Mouse (Mus musculus): ENCODE data around the gene Gm37240. TPM values are rescaled to one million over a fixed set of nuclear protein-coding genes. Genes with fewer than 3 reads are reported as not detected.
"Not testable (repeated sequence)": the region's sequence is repeated elsewhere in the genome, so short reads cannot be mapped to it uniquely, and the experiment has no call there.

Gm37240 gene
- polyA plus RNA-seq, 1 experiment from 2014 or later, result 0.48 TPM

DNA sequence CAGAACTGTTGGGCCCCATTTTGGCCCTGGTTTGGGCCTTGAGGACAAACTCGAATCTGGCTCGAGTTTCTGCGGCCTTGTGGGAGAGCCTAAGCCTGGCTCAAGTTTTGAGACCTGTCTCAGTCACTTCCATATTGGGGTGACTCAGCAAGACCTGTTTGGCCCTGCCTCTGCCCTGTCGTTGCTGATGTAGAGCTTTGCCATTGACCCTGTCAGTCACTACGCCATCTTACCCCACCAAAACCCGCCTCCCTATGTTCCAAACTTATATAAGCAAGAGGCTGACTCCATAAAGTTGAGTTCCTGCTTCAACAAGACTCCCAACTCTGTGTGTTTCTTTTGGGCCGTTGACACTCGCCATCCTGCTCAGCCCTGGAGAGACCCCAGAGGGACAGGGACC, 314.8 kb downstream of the Gm37240 start:
- H3K4me1 ChIP-seq; H3K4me3 ChIP-seq; H3K9ac ChIP-seq; H3K9me3 ChIP-seq (replicated peaks); H3K4me2 ChIP-seq; ATAC-seq; H3K27ac ChIP-seq; H3K27me3 ChIP-seq; H3K36me3 ChIP-seq (ENCODE audit: poor library complexity, severe bottlenecking): not testable (repeated sequence)
- WGBS, result 91% methylated on average over 8 of the region's 8 CpGs

DNA sequence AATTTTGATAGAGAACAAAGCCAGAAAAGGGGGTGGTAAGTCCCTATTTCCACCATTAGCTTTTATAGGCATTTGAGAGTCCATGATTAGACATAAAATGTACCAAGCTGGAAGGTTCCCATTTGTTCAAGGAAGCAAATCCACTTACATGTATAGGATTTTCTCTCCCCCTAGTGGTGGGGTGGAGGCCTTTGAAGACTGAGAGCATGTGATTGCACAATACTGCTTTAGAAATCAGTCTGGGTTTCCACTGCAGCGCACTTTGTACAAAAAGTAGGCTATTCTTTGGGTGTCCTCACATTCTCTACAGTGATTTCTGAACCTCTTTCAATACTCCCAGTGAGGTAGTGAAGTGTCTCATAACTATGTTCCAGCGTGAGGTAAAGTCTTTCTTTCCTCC, 316.0 kb downstream of the Gm37240 start:
- H3K4me3 ChIP-seq, result no peak overlapping the region
- H3K9me3 ChIP-seq (replicated peaks), result no peaks in the 10 kb centered on the region
- H3K36me3 ChIP-seq (ENCODE audit: poor library complexity, severe bottlenecking), result no peaks in the 10 kb centered on the region
- 42% methylated on average over 2 of the region's 2 CpGs for WGBS
- ATAC-seq, result no peak
- peaks cover 4% of the 10 kb centered on the region; the same call in 1 of the 2 replicates for H3K4me1 ChIP-seq
- H3K9ac ChIP-seq, result no peak overlapping the region
- H3K27ac ChIP-seq, result no peak overlapping the region
- no peak overlapping the region for H3K4me2 ChIP-seq
- no peaks in the 10 kb centered on the region for H3K27me3 ChIP-seq

DNA sequence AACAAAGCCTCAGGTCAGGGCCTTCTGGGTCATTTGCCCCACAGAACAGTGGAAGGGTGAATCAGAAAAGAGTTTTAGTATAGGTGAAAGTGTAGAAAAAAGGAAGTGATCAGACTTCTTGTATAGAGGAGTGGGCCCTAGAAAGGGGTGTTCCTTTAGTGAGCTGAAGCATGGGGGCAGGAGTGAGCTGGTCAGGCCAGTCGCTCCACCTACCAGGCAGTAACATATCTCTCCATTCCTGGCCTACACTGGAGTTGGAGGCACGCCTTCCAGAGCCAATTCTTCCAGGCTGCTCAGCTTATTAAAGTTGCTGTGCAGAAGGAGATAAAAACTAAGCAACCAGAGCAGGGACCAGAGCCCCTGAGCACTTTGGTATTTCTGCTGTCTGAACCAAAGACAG, 322.7 kb downstream of the Gm37240 start:
- no peak overlapping the region for H3K4me2 ChIP-seq
- no peak overlapping the region for H3K9ac ChIP-seq
- no peak overlapping the region for H3K4me3 ChIP-seq
- H3K27me3 ChIP-seq, result no peaks in the 10 kb centered on the region
- 65% methylated on average over 2 of the region's 2 CpGs for WGBS
- no peaks in the 10 kb centered on the region for H3K4me1 ChIP-seq
- H3K27ac ChIP-seq, result no peak overlapping the region
- no peaks in the 10 kb centered on the region for H3K9me3 ChIP-seq (replicated peaks)
- no peaks in the 10 kb centered on the region for H3K36me3 ChIP-seq (ENCODE audit: poor library complexity, severe bottlenecking)
- ATAC-seq, result no peak

DNA sequence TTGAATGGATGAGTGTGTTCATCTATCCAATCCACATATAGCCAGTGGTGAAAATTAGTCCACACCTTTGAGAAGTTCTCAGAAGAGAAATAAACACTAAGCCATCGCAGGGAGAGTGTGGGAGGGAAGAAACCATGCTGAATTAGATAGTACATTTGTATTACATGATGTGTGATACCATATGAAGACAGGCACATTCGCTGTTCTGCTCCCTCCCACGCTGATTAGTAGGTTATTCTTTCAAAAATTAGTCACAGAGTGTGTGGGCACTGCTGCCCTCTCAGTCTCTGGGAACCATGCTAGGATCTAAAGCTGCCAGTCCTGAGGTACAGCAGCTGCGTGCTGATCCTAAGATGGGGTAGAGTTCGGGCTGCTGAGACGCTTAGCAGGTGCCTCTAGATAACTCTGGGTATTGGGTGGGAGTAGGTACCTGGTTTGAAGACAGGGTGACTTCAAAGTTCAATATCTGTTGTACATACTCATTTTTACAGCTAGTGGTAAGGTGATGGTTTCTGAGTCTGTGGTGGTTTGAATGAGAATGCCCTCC, 333.5 kb downstream of the Gm37240 start:
- Histone ChIP-seq H3K9me3 (replicated peaks) (no peaks in the 10 kb centered on the region), H3K27me3 (no peaks in the 10 kb centered on the region), H3K36me3 (ENCODE audit: poor library complexity, severe bottlenecking) (no peaks in the 10 kb centered on the region), H3K9ac (no peak overlapping the region), H3K27ac (no peak overlapping the region), H3K4me2 (no peak overlapping the region), H3K4me3 (no peak overlapping the region), H3K4me1 (no peaks in the 10 kb centered on the region)
- no peak for ATAC-seq
- WGBS, result 91% methylated on average over 6 of the region's 6 CpGs

DNA sequence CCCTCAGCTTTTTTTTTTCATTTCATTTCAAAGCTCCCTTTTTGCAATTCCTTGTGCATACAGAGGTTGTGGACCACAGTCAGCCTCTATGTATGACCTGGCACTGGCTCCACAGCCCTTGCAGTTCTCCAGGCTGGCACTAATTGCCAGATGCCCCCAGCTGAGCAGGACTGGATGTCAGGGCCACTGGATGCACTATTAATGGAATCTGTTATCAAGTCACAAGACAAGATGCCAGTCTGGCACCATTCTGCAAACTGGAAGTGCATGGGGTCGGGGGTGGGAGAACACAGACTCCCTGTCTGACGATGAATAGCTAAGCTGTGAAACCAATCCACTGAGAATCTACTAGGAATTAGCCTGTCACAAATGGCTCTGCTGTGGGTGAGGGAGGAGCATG, 336.0 kb downstream of the Gm37240 start:
- Histone ChIP-seq H3K4me2 (no peak overlapping the region), H3K36me3 (ENCODE audit: poor library complexity, severe bottlenecking) (no peaks in the 10 kb centered on the region), H3K4me1 (no peaks in the 10 kb centered on the region), H3K9ac (no peak overlapping the region), H3K9me3 (replicated peaks) (no peaks in the 10 kb centered on the region), H3K27me3 (no peaks in the 10 kb centered on the region), H3K27ac (no peak overlapping the region), H3K4me3 (no peak overlapping the region)
- 66% methylated on average over 2 of the region's 2 CpGs for WGBS
- no peak for ATAC-seq

DNA sequence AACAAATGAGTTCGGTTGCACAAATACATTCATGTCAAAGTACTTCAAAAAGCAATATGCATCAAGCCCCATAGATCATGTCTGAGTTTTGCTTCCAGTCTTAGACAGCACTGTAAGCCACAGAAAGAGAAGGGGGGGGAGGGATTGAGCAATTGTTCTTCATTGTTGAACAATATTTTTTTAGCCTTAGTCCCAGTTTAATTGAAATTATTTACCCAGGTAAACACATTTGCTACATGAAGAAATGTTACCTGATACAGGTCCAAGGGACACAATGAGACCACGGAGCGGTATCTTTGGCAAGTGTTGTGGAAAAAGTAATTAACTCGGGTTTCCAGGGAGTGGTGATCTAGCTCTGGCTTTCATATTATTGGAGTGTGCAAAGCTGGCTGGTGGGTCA, 337.0 kb downstream of the Gm37240 start:
- WGBS, result 80% methylated on average over 4 of the region's 4 CpGs
- Histone ChIP-seq H3K36me3 (ENCODE audit: poor library complexity, severe bottlenecking) (no peaks in the 10 kb centered on the region), H3K9ac (no peak overlapping the region), H3K27me3 (no peaks in the 10 kb centered on the region), H3K9me3 (replicated peaks) (no peaks in the 10 kb centered on the region), H3K27ac (no peak overlapping the region), H3K4me2 (no peak overlapping the region), H3K4me3 (no peak overlapping the region), H3K4me1 (no peaks in the 10 kb centered on the region)
- no peak for ATAC-seq

DNA sequence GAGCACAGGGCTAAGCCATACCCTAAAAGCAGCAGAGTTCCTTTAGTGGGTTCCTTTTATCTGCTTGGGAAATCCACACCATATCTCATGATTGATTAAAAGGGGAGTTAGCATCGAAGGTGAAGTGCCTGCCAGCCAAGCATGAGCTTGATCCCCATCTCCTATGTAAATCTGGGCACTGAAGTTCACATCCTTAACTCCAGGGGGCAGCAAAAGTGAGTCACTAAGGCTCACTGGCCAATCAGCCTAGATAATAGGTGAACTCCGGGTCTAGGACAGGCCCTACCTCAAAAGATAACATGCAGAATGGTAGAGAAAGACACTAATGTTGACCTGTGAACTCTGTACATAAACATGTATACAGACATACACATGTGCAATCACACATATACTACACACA, 343.7 kb downstream of the Gm37240 start:
- H3K9me3 ChIP-seq (replicated peaks), result no peaks in the 10 kb centered on the region
- no peaks in the 10 kb centered on the region for H3K4me1 ChIP-seq
- H3K36me3 ChIP-seq (ENCODE audit: poor library complexity, severe bottlenecking), result no peaks in the 10 kb centered on the region
- WGBS, result 58% methylated on average over 2 of the region's 2 CpGs
- H3K4me2 ChIP-seq, result no peak overlapping the region
- ATAC-seq, result no peak
- no peak overlapping the region for H3K9ac ChIP-seq
- no peak overlapping the region for H3K27ac ChIP-seq
- no peaks in the 10 kb centered on the region for H3K27me3 ChIP-seq
- no peak overlapping the region for H3K4me3 ChIP-seq

DNA sequence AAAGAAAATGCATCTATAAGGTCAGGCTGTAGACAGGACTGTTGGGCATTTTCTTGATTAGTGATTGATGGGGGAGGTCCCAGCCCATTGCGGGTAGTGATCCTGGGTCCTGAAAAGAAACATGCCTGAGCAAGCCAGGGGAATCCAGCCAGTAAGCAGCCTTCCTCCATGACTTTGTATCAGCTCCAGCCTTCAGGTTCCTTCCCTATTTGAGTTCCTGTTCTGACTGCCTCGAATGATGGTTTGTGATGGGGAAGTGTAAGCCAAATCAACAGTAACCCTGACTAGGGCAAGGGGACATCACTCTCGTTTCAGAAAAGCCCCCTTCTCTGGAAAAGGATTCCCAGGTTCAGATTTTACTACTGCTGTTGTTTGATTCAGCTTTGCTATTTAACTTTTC, 344.6 kb downstream of the Gm37240 start:
- Histone ChIP-seq H3K4me1 (no peaks in the 10 kb centered on the region), H3K9ac (no peak overlapping the region), H3K27me3 (no peaks in the 10 kb centered on the region), H3K36me3 (ENCODE audit: poor library complexity, severe bottlenecking) (no peaks in the 10 kb centered on the region), H3K9me3 (replicated peaks) (no peaks in the 10 kb centered on the region), H3K27ac (no peak overlapping the region), H3K4me3 (no peak overlapping the region), H3K4me2 (no peak overlapping the region)
- ATAC-seq, result no peak
- WGBS, result 74% methylated on average over 3 of the region's 3 CpGs

DNA sequence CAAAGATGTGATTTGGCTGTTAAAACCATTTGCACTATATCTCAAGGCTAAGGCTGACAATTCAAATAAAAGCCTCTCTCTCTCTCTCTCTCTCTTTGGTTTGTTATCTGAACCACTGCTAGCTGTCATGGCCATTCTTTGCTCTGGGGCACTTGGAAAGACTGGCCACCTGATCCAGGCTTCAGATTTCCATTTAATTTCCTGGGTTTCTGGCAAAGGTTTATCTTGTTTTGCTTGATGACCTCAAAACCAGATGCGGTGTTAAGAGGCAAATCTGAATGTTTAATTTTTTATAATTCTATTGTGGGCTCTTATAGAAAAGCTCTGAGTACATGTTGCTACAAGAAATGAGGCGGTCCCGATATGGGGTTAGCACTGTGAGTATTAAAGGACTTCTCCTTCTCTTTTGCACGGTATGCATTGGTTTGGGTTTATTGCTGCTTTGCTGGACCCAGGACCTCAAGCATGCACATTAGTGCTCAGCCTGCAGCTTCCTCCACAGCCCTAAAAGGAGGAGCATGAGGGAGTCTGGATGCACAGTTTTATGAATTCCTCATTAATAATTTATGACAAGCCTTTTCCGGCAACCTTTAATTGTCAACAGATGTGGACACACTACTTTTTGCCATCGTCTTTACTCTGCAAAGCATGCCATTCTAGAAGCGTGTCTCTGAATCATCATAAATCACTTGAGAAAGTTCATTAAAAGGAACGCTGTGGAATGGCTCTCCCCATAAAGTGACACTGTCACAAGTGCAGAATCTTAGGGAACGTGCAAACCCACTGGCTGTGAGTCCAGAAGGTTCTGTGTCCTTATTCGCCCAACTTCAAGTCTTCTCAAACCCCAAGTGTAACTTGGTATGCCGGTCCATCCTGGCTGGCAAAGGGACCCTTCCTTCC, 351.4 kb downstream of the Gm37240 start:
- H3K36me3 ChIP-seq (ENCODE audit: poor library complexity, severe bottlenecking), result no peaks in the 10 kb centered on the region
- H3K4me2 ChIP-seq, result no peak overlapping the region
- H3K27ac ChIP-seq, result no peak overlapping the region
- 84% methylated on average over 11 of the region's 11 CpGs for WGBS
- no peak overlapping the region for H3K4me3 ChIP-seq
- no peaks in the 10 kb centered on the region for H3K27me3 ChIP-seq
- H3K9ac ChIP-seq, result no peak overlapping the region
- no peak for ATAC-seq
- 0 out of 2 replicates have a peak, but pooled peaks cover 7% of the 10 kb centered on the region for H3K4me1 ChIP-seq
- H3K9me3 ChIP-seq (replicated peaks), result no peaks in the 10 kb centered on the region

DNA sequence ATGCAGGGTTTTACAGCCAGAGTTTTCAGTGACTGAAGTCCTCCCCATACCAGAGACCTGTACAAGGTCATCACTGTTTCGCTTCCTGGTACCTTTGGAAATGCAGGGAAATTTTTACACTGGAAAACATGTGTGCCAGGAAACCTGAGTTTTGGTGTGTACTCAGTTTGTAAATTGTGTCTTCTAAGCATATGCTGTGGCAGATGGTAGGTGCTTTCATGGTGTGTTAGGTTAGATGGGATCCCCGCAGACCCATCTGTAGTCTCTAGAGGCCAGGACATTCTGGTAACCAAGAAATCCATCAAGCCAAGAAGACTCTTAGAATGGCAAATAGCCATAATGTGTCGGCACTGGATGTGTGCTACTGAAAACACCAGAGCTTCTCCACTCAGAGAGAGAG, 352.3 kb downstream of the Gm37240 start:
- no peak overlapping the region for H3K4me2 ChIP-seq
- no peaks in the 10 kb centered on the region for H3K36me3 ChIP-seq (ENCODE audit: poor library complexity, severe bottlenecking)
- no peak overlapping the region for H3K9ac ChIP-seq
- no peak for ATAC-seq
- H3K9me3 ChIP-seq (replicated peaks), result no peaks in the 10 kb centered on the region
- no peak overlapping the region for H3K27ac ChIP-seq
- H3K4me3 ChIP-seq, result no peak overlapping the region
- 89% methylated on average over 3 of the region's 3 CpGs for WGBS
- H3K4me1 ChIP-seq, result 0 out of 2 replicates have a peak, but pooled peaks cover 7% of the 10 kb centered on the region
- no peaks in the 10 kb centered on the region for H3K27me3 ChIP-seq

DNA sequence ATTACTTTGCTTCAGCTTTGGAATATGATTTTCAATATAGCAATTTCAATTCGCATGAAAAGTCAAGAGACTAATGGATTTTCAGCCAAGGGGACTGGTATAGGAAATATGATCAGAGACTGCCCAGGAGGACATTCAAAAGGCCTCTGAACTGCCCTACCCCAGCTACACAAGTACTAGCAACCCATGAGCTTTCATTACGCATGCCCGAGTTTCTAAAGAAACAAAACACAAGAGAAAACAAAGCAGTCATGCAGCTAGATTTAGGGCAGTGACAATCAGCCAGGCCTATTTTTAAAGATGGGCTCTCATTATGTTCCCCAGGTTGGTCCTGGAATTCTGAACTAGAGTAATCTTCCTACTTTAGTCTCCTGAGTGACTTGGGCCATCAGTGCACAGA, 354.9 kb downstream of the Gm37240 start:
- Histone ChIP-seq H3K36me3 (ENCODE audit: poor library complexity, severe bottlenecking) (no peaks in the 10 kb centered on the region), H3K9ac (no peak overlapping the region), H3K27ac (no peak overlapping the region), H3K27me3 (no peaks in the 10 kb centered on the region), H3K9me3 (replicated peaks) (no peaks in the 10 kb centered on the region), H3K4me1 (0 out of 2 replicates have a peak, but pooled peaks cover 7% of the 10 kb centered on the region), H3K4me3 (no peak overlapping the region), H3K4me2 (no peak overlapping the region)
- 21% methylated on average over 3 of the region's 3 CpGs for WGBS
- ATAC-seq, result no peak

DNA sequence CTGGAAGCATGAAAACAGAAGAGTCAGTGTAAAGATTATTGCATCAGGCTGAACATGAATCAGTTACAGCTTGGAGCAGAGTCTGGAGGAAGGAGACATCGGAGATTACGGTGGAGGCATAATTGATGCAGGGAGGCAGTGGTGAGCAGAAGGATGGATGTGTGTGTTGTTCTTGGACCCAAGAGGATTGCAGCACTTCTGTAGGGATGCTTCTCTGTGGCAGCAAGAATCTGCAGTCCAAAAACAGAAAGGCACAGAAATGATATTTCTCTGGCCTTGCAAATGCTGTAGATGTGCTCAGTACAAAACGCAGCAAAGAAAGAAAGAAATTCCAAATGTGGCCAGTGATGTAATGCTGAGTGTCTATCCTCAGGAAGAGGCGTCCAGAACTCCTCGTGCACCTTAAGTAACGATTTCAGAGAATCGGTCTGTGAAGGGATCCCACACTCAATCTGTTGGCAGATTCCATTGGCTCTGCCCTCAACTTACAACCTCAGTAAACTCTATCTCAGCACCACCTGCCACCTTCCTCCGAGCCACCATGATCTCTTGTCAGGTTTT, 356.6 kb downstream of the Gm37240 start:
- H3K4me1 ChIP-seq, result 0 out of 2 replicates have a peak, but pooled peaks cover 7% of the 10 kb centered on the region
- no peak overlapping the region for H3K4me3 ChIP-seq
- ATAC-seq, result no peak
- no peaks in the 10 kb centered on the region for H3K9me3 ChIP-seq (replicated peaks)
- no peak overlapping the region for H3K9ac ChIP-seq
- H3K4me2 ChIP-seq, result no peak overlapping the region
- no peaks in the 10 kb centered on the region for H3K27me3 ChIP-seq
- no peak overlapping the region for H3K27ac ChIP-seq
- 89% methylated on average over 8 of the region's 8 CpGs for WGBS
- no peaks in the 10 kb centered on the region for H3K36me3 ChIP-seq (ENCODE audit: poor library complexity, severe bottlenecking)
